Mouse (Mus musculus): ENCODE measurements at regions not wholly inside any gene's neighbourhood (a gene's known extent, or its start where the extent isn't known, plus 50 kb on each side); places are given as distances from the start of the nearest gene placed in this dataset.
"Not testable (repeated sequence)": the region's sequence is repeated elsewhere in the genome, so short reads cannot be mapped to it uniquely, and the experiment has no call there.

DNA sequence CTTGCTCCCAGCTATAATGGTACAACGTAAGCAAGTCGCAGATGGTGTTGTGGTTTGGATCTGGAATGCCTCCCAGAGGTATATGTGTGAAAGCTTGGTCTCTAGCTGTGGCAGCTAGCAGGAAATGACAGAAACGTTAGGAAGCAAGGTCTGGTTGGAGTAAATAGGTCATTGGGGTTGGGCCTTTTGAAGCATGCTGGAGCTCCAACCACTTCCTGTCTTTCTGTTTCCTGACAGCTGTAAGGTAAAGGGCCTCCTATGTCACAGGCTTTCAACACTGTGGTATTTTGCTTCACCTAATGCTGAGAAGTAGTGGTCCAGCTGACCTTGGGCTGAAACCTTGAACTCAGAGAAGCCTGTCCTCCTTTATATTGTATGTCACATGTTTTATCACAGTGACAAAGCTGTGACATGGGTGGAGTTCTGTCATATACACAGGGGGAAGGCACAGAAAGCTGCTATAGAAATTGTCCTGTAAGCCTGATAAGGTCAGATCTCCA, 106.8 kb upstream of the Nabp1 start:
- peaks cover 18% of the 10 kb centered on the region for H3K4me1 ChIP-seq
- H3K9me3 ChIP-seq = no peaks in the 10 kb centered on the region
- DNase-seq (ENCODE audit: extremely low spot score, low spot score) = no peak
- peaks cover 4% of the 10 kb centered on the region; the same call in 1 of the 2 replicates for H3K27me3 ChIP-seq (ENCODE audit: poor library complexity, severe bottlenecking)
- H3K4me3 ChIP-seq = no peak overlapping the region
- H3K36me3 ChIP-seq (replicated peaks) = no peaks in the 10 kb centered on the region
- H3K27ac ChIP-seq = no peak overlapping the region
- WGBS = 74% methylated on average over 3 of the region's 3 CpGs

DNA sequence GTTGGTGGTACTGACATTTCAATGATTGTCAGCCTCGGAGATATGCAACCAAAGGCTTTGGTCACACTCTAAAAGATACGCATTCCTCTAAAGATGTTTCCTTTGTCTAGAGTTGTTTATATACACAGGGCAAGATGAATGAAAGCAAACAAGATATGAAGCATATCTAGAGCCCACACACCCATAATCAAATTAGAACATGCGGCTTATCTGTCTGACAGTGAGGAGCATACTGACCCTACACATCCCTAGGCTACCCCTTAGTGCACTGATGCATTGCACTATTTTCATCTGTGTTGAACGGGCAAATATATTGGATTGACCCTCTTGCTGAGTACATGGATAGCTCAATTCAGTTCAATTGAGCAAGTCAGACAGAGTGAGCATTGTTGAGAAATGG, 105.6 kb upstream of the Nabp1 start:
- no peaks in the 10 kb centered on the region for H3K36me3 ChIP-seq (replicated peaks)
- no peak overlapping the region for H3K4me3 ChIP-seq
- peaks cover 4% of the 10 kb centered on the region; the same call in 1 of the 2 replicates for H3K27me3 ChIP-seq (ENCODE audit: poor library complexity, severe bottlenecking)
- 91% methylated on average over 4 of the region's 4 CpGs for WGBS
- peaks cover 25% of the 10 kb centered on the region for H3K4me1 ChIP-seq
- no peaks in the 10 kb centered on the region for H3K9me3 ChIP-seq
- no peak overlapping the region for H3K27ac ChIP-seq
- no peak for DNase-seq (ENCODE audit: extremely low spot score, low spot score)

DNA sequence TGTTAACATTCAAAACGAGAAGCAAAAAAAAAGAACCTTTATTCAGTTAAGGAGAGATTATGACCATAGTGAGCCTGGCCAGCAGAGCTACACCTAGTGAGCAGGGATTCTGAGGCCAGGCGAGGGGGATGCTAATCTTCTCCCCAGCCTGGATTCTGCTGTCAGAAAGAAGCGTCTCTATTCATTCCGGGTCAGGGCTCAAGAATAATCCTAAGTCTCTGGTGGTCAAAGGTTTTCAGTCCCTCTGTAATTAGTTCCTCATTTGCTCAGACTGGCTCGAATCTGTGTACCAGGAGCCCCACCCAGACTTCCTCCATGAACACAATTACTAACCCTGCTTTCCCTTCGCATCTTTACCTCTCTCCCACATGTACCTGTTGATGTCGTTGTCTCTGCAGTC, 101.8 kb upstream of the Nabp1 start:
- no peak for DNase-seq (ENCODE audit: extremely low spot score, low spot score)
- H3K9me3 ChIP-seq = no peaks in the 10 kb centered on the region
- peaks cover 4% of the 10 kb centered on the region; the same call in 1 of the 2 replicates for H3K27me3 ChIP-seq (ENCODE audit: poor library complexity, severe bottlenecking)
- no peak overlapping the region for H3K4me3 ChIP-seq
- H3K4me1 ChIP-seq = peaks cover 25% of the 10 kb centered on the region
- no peak overlapping the region for H3K27ac ChIP-seq
- 5% methylated on average over 7 of the region's 7 CpGs for WGBS
- H3K36me3 ChIP-seq (replicated peaks) = no peaks in the 10 kb centered on the region

DNA sequence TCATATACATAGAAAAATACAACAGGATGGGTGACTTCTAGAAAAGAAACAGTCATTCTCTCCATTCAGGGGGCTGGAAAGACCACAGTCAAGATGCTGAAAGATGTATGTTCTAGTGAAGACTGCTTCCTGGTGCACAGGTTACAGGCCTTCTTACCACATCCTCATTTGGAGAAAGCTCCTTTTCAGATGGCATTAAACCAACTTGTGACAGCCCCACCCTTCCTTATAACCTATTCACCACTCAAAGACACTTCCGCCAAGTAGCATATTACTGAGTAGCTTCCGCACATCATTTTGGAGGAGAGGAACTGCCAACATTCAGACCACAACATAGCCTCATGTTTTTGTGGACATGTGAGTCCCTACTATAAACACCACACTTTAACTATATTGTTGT, 99.5 kb upstream of the Nabp1 start:
- Histone ChIP-seq H3K36me3 (replicated peaks) (no peaks in the 10 kb centered on the region), H3K4me1 (peaks cover 25% of the 10 kb centered on the region), H3K27ac (no peak overlapping the region), H3K27me3 (ENCODE audit: poor library complexity, severe bottlenecking) (peaks cover 4% of the 10 kb centered on the region; the same call in 1 of the 2 replicates), H3K4me3 (no peak overlapping the region), H3K9me3 (no peaks in the 10 kb centered on the region)
- WGBS = 93% methylated on average over 2 of the region's 2 CpGs
- no peak for DNase-seq (ENCODE audit: extremely low spot score, low spot score)

DNA sequence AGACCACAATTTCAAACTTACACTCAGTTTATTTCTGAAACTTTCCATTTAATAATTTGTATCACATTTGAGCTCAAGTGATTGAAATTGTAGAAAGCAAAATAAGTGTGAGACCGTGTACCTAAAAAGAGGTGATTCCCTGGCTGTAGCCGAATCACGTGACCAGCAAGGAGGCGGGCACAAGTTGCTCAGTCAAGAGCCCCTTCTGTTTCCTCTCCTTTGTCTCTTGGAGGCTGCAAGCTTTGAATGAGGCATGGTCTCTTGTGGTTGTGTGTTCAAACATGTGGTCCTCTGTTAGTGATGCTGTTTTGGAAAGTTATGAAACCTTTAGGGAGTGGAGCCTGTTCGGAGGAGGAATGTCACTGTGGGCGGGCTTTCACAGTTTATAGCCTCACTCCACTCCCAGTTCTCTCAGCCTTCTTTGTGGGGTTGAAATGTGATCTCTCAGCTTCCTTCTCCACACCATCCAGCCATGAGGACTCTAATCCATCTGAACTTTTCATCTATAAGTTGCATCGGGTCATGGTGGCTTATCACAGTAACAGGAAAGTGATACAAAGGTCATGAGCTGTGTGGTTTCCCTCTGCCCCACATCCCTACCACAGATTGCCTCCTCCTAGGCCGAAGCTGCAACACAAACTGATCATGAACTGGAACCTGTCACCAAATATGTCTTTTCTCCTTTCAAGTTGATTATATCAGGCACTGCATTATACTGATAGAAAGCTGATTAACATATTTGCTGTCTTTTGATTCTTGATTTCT, 94.3 kb upstream of the Nabp1 start:
- Histone ChIP-seq H3K36me3 (replicated peaks) (no peaks in the 10 kb centered on the region), H3K9me3 (0 out of 2 replicates have a peak, but pooled peaks cover 3% of the 10 kb centered on the region), H3K4me3 (no peak overlapping the region), H3K27me3 (ENCODE audit: poor library complexity, severe bottlenecking) (no peaks in the 10 kb centered on the region), H3K27ac (no peak overlapping the region), H3K4me1 (no peaks in the 10 kb centered on the region)
- no peak for DNase-seq (ENCODE audit: extremely low spot score, low spot score)
- WGBS = 88% methylated on average over 8 of the region's 8 CpGs

DNA sequence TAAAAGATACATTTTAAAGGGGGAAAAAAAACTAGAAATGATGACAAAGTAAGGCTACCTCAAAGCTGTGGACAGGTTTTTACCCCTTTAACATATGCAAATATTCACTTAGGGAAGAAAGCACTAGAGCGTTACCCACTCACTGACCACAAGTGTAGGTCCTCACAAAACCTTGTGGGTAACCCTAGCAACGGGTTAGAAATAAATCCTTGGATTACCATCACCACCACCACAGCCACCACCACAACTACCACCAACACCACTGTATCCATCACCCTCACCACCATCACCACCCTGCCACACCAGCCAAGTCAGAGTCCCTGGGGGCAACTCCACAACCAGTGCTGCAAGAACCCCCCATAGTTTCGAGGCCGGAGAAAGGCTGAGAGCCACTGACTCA, 91.4 kb upstream of the Nabp1 start:
- no peaks in the 10 kb centered on the region for H3K36me3 ChIP-seq (replicated peaks)
- no peak overlapping the region for H3K27ac ChIP-seq
- 93% methylated on average over 4 of the region's 4 CpGs for WGBS
- no peak for DNase-seq (ENCODE audit: extremely low spot score, low spot score)
- no peaks in the 10 kb centered on the region for H3K4me1 ChIP-seq
- no peak overlapping the region for H3K4me3 ChIP-seq
- H3K27me3 ChIP-seq (ENCODE audit: poor library complexity, severe bottlenecking) = no peaks in the 10 kb centered on the region
- 0 out of 2 replicates have a peak, but pooled peaks cover 3% of the 10 kb centered on the region for H3K9me3 ChIP-seq

DNA sequence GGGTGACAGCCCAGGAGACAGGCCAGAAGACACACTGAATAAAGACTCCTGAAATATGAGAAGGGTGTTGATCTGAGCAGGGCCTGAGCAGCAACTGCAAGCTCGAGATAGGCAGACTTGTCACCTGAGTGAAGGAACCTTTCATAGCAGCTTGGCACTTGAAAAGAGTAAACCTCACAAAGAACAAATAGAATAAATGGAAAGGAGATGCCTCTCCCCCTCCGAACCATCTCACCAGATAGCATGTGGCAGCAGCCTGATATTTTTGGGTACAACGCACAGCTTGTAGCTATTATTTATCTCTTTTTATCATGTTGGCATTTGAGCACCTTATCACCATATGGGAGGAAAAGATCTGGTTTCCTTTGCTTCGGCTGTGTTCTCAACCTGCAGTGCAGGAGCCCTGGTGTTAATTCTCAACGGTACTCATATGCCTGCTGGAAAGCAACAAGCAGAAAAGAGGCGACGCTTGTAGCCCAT, 88.0 kb upstream of the Nabp1 start:
- Histone ChIP-seq H3K36me3 (replicated peaks) (no peaks in the 10 kb centered on the region), H3K27me3 (ENCODE audit: poor library complexity, severe bottlenecking) (no peaks in the 10 kb centered on the region), H3K4me3 (no peak overlapping the region), H3K27ac (no peak overlapping the region), H3K9me3 (0 out of 2 replicates have a peak, but pooled peaks cover 3% of the 10 kb centered on the region), H3K4me1 (no peaks in the 10 kb centered on the region)
- WGBS = 76% methylated on average over 7 of the region's 7 CpGs
- DNase-seq (ENCODE audit: extremely low spot score, low spot score) = no peak

DNA sequence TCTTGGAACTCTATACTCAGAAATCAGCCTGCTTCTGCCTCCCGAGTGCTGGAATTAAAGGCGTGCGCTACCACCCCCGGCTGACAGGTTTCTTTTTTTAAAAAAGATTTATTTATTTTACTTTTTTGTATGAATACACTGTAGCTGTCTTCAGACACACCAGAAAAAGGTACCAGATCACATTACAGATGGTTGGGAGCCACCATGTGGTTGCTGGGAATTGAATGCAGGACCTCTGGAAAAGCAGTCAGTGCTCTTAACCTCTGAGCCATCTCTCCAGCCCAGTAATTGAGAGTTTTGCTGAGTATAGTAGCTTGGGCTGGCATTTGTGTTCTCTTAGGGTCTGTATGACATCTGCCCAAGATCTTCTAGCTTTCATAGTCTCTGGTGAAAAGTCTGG, 78.4 kb upstream of the Nabp1 start:
- H3K27ac ChIP-seq; H3K36me3 ChIP-seq (replicated peaks); H3K27me3 ChIP-seq (ENCODE audit: poor library complexity, severe bottlenecking); H3K9me3 ChIP-seq; H3K4me1 ChIP-seq; H3K4me3 ChIP-seq; DNase-seq (ENCODE audit: extremely low spot score, low spot score): not testable (repeated sequence)
- 94% methylated on average over 4 of the region's 4 CpGs for WGBS

DNA sequence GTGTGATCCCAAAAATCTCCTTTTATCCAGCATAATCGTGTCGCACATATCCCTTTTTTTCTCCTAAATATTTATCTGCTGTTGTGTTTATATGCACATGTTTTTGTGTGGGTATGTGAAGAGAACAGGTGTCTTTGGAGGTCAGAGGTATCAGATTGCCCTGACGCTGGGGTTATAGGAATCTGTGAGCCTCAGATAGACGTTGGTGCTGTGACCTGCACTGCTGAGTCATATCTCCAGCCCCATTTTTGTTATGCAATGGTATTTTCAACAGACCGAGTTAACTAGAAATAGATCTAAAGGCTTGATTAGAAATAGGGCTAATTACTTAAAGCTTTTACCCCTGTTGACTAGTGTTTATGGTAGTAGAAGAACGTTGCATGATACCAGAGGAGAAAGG, 75.5 kb upstream of the Nabp1 start:
- peaks cover 4% of the 10 kb centered on the region; the same call in 1 of the 2 replicates for H3K4me1 ChIP-seq
- H3K9me3 ChIP-seq = no peaks in the 10 kb centered on the region
- WGBS = 80% methylated on average over 6 of the region's 6 CpGs
- no peaks in the 10 kb centered on the region for H3K36me3 ChIP-seq (replicated peaks)
- no peaks in the 10 kb centered on the region for H3K27me3 ChIP-seq (ENCODE audit: poor library complexity, severe bottlenecking)
- DNase-seq (ENCODE audit: extremely low spot score, low spot score) = no peak
- no peak overlapping the region for H3K4me3 ChIP-seq
- no peak overlapping the region for H3K27ac ChIP-seq

DNA sequence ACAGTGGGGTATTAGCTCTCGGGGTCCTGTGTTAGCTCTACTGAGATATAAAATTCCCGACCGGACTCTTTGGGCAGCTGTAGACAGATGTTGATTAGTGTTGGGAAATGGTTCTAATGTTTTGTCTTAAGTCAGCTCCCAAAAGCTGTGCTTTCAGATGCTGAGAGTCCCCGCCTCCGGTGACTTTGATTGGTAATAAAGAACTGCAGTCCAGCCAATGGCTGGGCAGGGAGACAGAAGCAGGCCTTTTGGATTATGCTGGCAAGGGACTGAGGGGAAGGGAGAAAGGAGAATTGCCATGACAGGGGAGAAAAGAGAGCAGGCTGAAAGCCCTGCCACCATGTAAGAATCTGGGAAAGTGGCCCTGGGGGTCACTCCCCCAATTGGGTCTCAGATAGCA, 73.4 kb upstream of the Nabp1 start:
- H3K9me3 ChIP-seq = no peaks in the 10 kb centered on the region
- peaks cover 4% of the 10 kb centered on the region; the same call in 1 of the 2 replicates for H3K4me1 ChIP-seq
- no peaks in the 10 kb centered on the region for H3K36me3 ChIP-seq (replicated peaks)
- H3K27me3 ChIP-seq (ENCODE audit: poor library complexity, severe bottlenecking) = no peaks in the 10 kb centered on the region
- WGBS = 57% methylated on average over 5 of the region's 5 CpGs
- H3K27ac ChIP-seq = no peak overlapping the region
- DNase-seq (ENCODE audit: extremely low spot score, low spot score) = no peak
- no peak overlapping the region for H3K4me3 ChIP-seq

DNA sequence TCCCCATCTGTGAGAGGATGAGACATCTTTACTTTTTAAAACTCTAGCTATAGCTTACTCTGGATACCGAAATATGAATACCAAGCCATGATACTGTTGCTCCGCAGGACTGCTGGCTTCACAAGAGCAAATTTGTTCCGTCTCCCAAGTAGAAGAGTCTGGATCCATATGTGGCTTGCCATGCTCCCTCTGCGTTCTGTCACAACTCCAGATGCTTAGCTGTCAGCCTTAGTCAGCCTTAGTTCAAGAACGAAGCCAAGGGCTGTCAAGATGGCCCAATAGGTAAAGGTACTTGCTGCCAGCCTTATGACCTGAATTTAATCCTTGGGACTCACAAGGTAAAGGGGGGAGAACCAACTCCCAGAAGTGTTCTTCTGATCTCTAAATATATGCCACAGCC, 64.6 kb upstream of the Nabp1 start:
- DNase-seq (ENCODE audit: extremely low spot score, low spot score) = no peak
- no peak overlapping the region for H3K4me3 ChIP-seq
- H3K36me3 ChIP-seq (replicated peaks) = no peaks in the 10 kb centered on the region
- H3K27ac ChIP-seq = no peak overlapping the region
- 90% methylated on average over 5 of the region's 5 CpGs for WGBS
- H3K9me3 ChIP-seq = no peaks in the 10 kb centered on the region
- no peaks in the 10 kb centered on the region for H3K27me3 ChIP-seq (ENCODE audit: poor library complexity, severe bottlenecking)
- peaks cover 11% of the 10 kb centered on the region for H3K4me1 ChIP-seq

DNA sequence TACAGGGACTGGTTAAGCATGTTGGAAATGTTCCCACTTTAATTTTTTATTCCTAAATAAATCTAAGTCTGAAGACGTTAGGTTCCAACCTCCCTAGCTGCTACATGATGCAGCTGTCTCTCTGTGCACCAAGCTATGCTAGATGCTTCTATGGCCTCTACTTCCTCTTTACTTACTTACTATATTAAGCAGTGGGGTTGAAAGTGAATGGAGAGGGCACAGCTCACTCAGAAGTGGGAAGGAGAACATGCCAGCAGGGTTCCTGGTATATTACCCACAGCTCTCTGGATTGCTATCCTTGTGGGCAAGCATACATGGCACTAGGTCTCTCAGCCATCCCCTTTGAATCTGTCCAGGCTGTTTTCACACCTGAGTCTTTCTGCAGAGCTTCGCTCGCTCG, 61.4 kb upstream of the Nabp1 start:
- Histone ChIP-seq H3K27me3 (ENCODE audit: poor library complexity, severe bottlenecking) (no peaks in the 10 kb centered on the region), H3K4me3 (no peak overlapping the region), H3K9me3 (no peaks in the 10 kb centered on the region), H3K4me1 (peaks cover 11% of the 10 kb centered on the region), H3K27ac (no peak overlapping the region), H3K36me3 (replicated peaks) (no peaks in the 10 kb centered on the region)
- no peak for DNase-seq (ENCODE audit: extremely low spot score, low spot score)
- 82% methylated on average over 4 of the region's 4 CpGs for WGBS

DNA sequence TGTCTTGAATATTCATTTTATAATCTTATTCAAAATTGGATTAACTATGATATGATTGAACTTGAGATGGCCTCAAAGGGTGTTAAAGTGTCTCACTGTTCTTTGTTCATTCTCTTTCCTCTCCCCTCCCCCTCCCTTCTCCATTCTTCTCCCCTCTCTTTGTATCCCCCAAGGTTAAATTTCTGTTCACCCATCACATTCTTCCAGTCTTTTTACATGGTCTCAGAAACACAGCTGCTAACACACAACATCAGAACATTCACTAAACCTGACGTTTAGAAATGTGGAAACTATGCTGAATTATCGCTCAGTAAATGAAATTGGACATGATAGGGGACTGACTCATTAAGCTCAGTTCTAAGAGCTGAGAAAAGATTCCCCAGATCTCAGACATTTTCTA, 60.6 kb upstream of the Nabp1 start:
- H3K4me1 ChIP-seq = peaks cover 11% of the 10 kb centered on the region
- no peak for DNase-seq (ENCODE audit: extremely low spot score, low spot score)
- no peak overlapping the region for H3K4me3 ChIP-seq
- WGBS = 81% methylated on average over 2 of the region's 2 CpGs
- no peaks in the 10 kb centered on the region for H3K9me3 ChIP-seq
- no peak overlapping the region for H3K27ac ChIP-seq
- no peaks in the 10 kb centered on the region for H3K27me3 ChIP-seq (ENCODE audit: poor library complexity, severe bottlenecking)
- no peaks in the 10 kb centered on the region for H3K36me3 ChIP-seq (replicated peaks)
